Mouse (Mus musculus) midbrain, embryonic 14.5 days (tissue): Measurements from ENCODE around the gene Sh3bp4. TPM values are rescaled to one million over a fixed set of nuclear protein-coding genes. Genes with fewer than 3 reads are reported as not detected.
A peak's percentile ranks its signal among the peaks of the same experiment; 100 is the strongest.

Experiments
- ATAC-seq: fragments of 200-750 bp; cut with Nextera tagmentation; 2 replicates; pipeline ENCODE4 v1.8.0; 2017; ENCODE audit warnings: moderate number of reproducible peaks, moderate library complexity; ENCODE audit not compliant: low FRiP score, low TSS enrichment
- DNase-seq: peaks from one replicate; pipeline ENCODE4 v3.0.0-alpha.2; 2015
- H3K27ac ChIP-seq: fragments of 300-500 bp; sonication (generic); replicated peaks from 2 replicates; pipeline ENCODE4 v1.5.1; 2014; ENCODE audit warnings: mild to moderate bottlenecking, low read depth, low read length, moderate library complexity
- H3K27me3 ChIP-seq: fragments of 300-500 bp; sonication (generic); 2 replicates; pipeline ENCODE4 v1.6.1; 2014; ENCODE audit warnings: low read length, control low read depth, mixed read lengths; ENCODE audit not compliant: control insufficient read depth, insufficient read depth
- H3K36me3 ChIP-seq: fragments of 300-500 bp; sonication (generic); 2 replicates; pipeline ENCODE4 v1.6.1; 2014; ENCODE audit warnings: low read length, control low read depth; ENCODE audit not compliant: control insufficient read depth, insufficient read depth
- H3K4me1 ChIP-seq: fragments of 300-500 bp; sonication (generic); 2 replicates; pipeline ENCODE4 v1.6.1; 2014; ENCODE audit warnings: mild to moderate bottlenecking, antibody characterized with exemption, low read length, control low read depth; ENCODE audit not compliant: control insufficient read depth, insufficient read depth
- H3K4me2 ChIP-seq: fragments of 300-500 bp; sonication (generic); 2 replicates; pipeline ENCODE4 v1.6.1; 2014; ENCODE audit warnings: mild to moderate bottlenecking, low read length, moderate library complexity
- H3K4me3 ChIP-seq: fragments of 300-500 bp; sonication (generic); replicated peaks from 2 replicates; pipeline ENCODE4 v1.5.1; 2014; ENCODE audit warnings: low read depth, low read length
- H3K9ac ChIP-seq: fragments of 300-500 bp; sonication (generic); replicated peaks from 2 replicates; pipeline ENCODE4 v1.6.1; 2014; ENCODE audit warnings: mild to moderate bottlenecking, low read length, moderate library complexity
- H3K9me3 ChIP-seq: fragments of 300-500 bp; sonication (generic); 2 replicates; pipeline ENCODE4 v1.6.1; 2016; ENCODE audit warnings: low read length, control low read depth, mixed read lengths; ENCODE audit not compliant: control insufficient read depth
- WGBS: fragments of 180-500 bp; shearing (Covaris S2); extraction: QIAGEN DNeasy Blood & Tissue Kit; methylation state at CpG from one replicate; pipeline ENCODE4 v1.1.7; 2014; 5-methylcytosine and 5-hydroxymethylcytosine counted together
- polyA plus RNA-seq: library from polyadenylated mRNA; unstranded; fragments of >200 nt; fragmentation: Nextera tagmentation; extraction: Ambion mirVana; gene quantifications from 2 replicates; pipeline ENCODE4 v1.2.1, GENCODE M21; 2014

Gene Sh3bp4
- polyA plus RNA-seq, 1 experiment from 2014 or later: 10.6 TPM

DNA sequence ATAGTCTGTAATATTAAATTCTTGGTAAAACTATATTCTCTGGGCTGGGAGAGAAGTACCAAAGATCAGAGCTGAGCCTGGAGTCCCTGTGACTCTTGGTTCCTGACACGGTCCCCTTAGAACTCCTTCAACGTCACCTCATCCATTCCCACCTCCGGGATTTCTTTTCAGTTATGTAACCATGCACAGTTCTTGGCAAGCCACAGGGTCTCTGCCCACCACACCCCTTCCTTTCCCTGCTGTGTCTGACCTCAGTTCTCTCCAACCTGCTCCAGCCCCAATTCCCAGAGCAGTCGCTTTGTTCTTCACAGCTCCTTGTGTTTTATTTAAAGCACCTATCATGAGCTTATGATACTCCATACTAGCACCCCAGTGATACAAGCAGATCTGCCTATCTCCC is 7.2 kb upstream of the Sh3bp4 start:
- no peak for ATAC-seq
- H3K4me3 ChIP-seq: no peak overlapping the region
- no peaks in the 10 kb centered on the region for H3K36me3 ChIP-seq
- no peaks in the 10 kb centered on the region for H3K9me3 ChIP-seq
- DNase-seq: no peak
- 92% methylated on average over 4 of the region's 4 CpGs for WGBS
- H3K4me2 ChIP-seq: no peak overlapping the region
- H3K27me3 ChIP-seq: no peaks in the 10 kb centered on the region
- no peak overlapping the region for H3K9ac ChIP-seq
- H3K4me1 ChIP-seq: no peaks in the 10 kb centered on the region
- H3K27ac ChIP-seq: no peak overlapping the region

DNA sequence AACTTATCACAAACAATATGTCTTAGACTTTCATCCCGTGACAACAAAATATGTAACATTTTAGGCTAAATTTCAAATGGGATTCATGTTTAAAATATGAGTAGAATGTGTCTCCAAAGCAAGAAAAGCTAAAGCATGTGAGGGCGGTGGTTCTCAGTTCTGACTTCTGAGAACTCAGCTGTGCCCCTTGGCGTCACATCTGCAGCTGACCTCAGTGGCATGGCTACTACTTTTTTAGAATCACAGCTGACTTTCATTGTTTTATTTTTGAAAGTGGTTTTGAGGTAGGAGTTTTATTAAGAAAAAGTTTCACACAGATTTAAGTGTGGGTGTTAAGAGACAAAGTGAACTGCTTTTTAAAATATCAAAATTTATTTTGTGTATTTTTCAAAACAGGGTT is 6.4 kb upstream of the Sh3bp4 start:
- Histone ChIP-seq H3K9me3 (no peaks in the 10 kb centered on the region), H3K36me3 (no peaks in the 10 kb centered on the region), H3K27ac (no peak overlapping the region), H3K4me2 (no peak overlapping the region), H3K4me1 (0 out of 2 replicates have a peak, but pooled peaks cover under 1% of the 10 kb centered on the region), H3K27me3 (no peaks in the 10 kb centered on the region), H3K9ac (no peak overlapping the region), H3K4me3 (no peak overlapping the region)
- DNase-seq: no peak
- ATAC-seq: no peak
- 90% methylated on average over 3 of the region's 3 CpGs for WGBS

DNA sequence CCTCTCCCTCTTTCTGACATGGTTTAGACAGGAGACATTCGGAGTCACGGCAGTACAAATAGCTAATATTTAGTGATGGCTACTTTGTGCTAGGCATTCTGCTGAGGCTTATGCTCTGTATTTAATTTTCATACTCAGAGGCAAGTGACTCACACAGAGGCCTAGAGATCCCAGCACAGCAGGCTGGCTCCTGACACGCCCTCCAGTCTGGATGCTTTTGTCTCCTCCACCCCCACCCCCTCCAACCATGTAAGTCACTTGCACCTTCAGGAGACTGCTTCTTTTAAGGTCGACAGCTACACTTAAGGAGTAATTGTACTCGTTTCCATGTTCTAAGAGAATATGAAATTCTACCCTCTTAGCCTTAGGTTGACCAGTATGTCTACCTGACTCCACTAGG is 1.4 kb upstream of the Sh3bp4 start:
- peak overlapping the region; percentile 78 for H3K4me2 ChIP-seq
- no peak for ATAC-seq
- no peaks in the 10 kb centered on the region for H3K36me3 ChIP-seq
- no peak overlapping the region for H3K4me3 ChIP-seq
- peaks cover 27% of the 10 kb centered on the region for H3K4me1 ChIP-seq
- 62% methylated on average over 5 of the region's 5 CpGs for WGBS
- no peak overlapping the region for H3K9ac ChIP-seq
- DNase-seq: no peak
- H3K9me3 ChIP-seq: no peaks in the 10 kb centered on the region
- H3K27me3 ChIP-seq: no peaks in the 10 kb centered on the region
- no peak overlapping the region for H3K27ac ChIP-seq

DNA sequence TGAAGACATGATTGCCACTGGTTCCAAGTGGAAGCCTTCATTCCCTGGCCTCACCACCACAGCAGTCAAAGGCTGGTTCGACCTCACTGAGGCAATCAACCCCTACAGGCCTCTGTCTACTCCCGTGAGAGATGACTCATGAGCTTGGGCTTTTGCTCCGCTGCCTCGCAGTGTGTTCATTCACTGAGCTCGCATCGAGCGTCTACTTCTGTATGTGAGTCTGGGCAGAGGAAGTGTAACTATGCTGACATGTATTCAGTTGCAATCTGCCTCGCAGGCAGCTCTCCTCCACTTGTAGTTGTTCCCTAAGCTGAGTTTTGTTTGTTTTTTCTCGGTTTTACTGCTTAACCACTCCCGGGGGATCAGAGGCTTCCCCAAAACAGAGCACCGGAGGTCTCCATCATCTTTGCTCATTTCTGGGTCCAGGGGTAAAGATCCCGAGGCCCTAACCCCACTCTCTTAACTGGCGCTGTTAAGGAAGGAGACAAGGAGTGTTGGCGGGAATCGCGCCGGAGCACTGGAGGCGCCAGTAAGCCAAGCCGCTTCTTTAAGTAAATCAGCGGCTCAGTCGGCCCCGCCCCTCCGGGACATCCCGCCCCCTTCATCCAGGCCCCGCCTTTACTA is 624 bp upstream of the Sh3bp4 start:
- Histone ChIP-seq H3K27me3 (no peaks in the 10 kb centered on the region), H3K9ac (peak overlapping the region; percentile 74; the same call in 1 of the 2 replicates), H3K4me1 (peaks cover 27% of the 10 kb centered on the region), H3K9me3 (no peaks in the 10 kb centered on the region), H3K27ac (peak overlapping the region; percentile 73; the same call in 1 of the 2 replicates), H3K4me3 (peak overlapping the region; percentile 73), H3K4me2 (peak overlapping the region; percentile 78), H3K36me3 (no peaks in the 10 kb centered on the region)
- under 1% methylated on average over 25 of the region's 25 CpGs for WGBS
- DNase-seq (peak; percentile 62), ATAC-seq (no peak)

DNA sequence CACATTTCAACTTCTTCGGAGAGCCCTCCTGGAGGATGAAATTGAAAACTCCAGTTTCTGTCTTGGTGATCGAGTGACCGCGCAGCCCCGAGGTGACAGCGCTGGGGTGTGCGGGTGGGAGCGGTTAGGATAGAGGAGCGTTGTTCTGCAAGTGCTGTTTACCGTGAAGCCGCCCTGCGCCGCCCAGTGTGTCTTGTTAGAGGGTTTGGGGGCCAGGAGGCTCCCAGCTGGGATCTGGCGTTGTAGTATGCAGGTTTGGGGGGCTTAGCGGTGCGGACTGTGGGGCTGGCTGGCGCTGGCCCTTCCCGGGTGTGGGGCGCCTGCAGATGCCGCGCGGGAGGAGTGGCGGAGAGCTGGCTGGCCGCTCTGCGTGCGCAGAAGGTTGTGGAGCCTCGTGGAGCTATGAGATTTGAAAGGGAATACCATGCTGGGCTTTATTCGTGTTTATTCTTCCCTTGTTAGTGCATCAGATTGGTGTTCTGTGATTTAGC is 701 bp downstream of the Sh3bp4 start:
- Histone ChIP-seq H3K9me3 (no peaks in the 10 kb centered on the region), H3K9ac (peak overlapping the region; percentile 74), H3K4me2 (peak overlapping the region; percentile 78), H3K27me3 (no peaks in the 10 kb centered on the region), H3K4me3 (peak overlapping the region; percentile 73), H3K27ac (peak overlapping the region; percentile 73), H3K4me1 (peaks cover 27% of the 10 kb centered on the region), H3K36me3 (no peaks in the 10 kb centered on the region)
- ATAC-seq (peak; percentile 29; the same call in 1 of the 2 replicates), DNase-seq (peak; percentile 70)
- under 1% methylated on average over 28 of the region's 28 CpGs for WGBS

DNA sequence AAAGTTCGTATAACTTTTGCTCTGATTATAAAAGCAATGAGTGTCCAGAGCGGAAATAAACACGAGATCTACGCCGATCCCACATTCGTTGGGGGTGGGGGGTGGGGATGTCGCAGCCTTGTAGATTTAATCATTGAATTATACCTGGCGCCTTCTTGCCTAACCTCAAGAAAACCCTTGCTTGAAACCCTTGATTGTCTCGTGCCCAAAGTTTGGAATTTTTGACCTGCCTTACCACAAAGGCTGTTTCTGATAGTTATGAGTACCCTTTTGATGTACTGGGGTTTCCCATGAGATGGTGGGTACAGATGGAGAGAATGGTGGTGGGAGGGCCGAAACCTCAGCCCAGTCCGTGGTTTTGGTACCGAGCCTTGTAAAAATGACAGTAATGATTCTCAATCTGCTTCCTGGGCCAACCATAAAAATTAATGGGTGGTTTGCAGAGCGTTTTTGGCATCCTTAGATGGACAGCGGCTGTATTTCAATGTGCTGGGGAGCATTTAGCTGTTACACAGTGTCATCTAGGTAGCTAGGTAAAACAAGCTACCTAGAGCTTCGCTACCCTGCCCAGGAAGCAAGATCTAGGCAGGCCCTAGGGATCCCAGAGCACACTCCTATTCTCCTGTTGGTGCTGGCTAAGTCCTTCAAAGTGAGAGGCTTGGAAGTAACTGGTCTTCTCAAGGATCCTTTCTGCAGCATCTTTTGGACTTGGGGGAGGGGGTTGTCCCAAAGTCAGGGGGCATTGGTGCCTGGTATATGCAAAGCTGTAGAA is 1.3 kb downstream of the Sh3bp4 start:
- DNase-seq (peak; percentile 35), ATAC-seq (no peak)
- Histone ChIP-seq H3K27me3 (no peaks in the 10 kb centered on the region), H3K36me3 (no peaks in the 10 kb centered on the region), H3K9ac (peak overlapping the region; percentile 74), H3K27ac (peak overlapping the region; percentile 73), H3K4me1 (peaks cover 27% of the 10 kb centered on the region), H3K4me3 (peak overlapping the region; percentile 73), H3K4me2 (peak overlapping the region; percentile 78), H3K9me3 (no peaks in the 10 kb centered on the region)
- 5% methylated on average over 15 of the region's 15 CpGs for whole genome bisulfite sequencing

DNA sequence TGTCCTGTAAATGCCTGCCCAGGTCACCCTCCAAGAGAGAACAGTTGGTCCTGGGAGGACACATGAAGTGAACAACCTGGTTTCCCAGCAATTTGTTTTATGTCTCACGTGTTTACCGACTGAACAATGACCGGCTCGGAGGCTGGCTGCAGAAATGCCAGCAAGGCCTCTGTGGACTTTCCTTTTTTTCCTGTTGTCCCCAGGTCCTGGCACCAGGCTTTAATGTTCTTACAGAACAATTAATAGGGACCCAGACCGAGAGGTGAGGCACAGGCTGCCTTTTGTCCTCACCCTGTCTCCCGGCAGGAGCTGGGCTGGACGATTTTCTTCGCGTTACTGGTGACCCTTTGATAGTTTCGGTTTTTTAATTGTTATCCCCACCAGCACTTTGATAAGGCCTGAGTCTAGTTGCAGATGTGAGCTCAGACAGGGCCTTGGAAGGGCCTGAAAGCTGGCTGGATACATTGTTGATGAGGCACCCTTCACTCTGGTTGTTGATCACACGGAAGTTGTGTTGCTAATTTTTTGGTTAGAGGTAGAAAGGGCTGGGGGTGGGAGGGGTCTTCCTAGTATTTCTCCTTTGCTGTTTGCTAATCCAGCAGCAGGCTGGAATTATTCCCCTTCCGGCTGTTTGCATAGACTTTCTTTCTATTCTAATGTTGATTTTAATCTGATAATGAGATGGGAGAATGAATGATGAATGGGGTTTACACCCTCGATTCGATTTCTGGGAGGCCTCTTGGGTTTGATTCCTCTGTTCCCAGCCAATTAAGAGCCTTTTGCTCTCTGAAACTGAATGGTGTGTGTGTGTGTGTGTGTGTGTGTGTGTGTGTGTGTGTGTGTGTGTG is 2.2 kb downstream of the Sh3bp4 start:
- H3K9ac ChIP-seq: peak overlapping the region; percentile 74; the same call in 1 of the 2 replicates
- H3K36me3 ChIP-seq: no peaks in the 10 kb centered on the region
- H3K4me3 ChIP-seq: peak overlapping the region; percentile 73
- peak overlapping the region; percentile 78 for H3K4me2 ChIP-seq
- H3K9me3 ChIP-seq: no peaks in the 10 kb centered on the region
- H3K27me3 ChIP-seq: no peaks in the 10 kb centered on the region
- ATAC-seq (no peak), DNase-seq (peak; percentile 52)
- H3K27ac ChIP-seq: peak overlapping the region; percentile 52; the same call in 1 of the 2 replicates
- H3K4me1 ChIP-seq: peaks cover 27% of the 10 kb centered on the region
- 3% methylated on average over 14 of the region's 14 CpGs for WGBS

DNA sequence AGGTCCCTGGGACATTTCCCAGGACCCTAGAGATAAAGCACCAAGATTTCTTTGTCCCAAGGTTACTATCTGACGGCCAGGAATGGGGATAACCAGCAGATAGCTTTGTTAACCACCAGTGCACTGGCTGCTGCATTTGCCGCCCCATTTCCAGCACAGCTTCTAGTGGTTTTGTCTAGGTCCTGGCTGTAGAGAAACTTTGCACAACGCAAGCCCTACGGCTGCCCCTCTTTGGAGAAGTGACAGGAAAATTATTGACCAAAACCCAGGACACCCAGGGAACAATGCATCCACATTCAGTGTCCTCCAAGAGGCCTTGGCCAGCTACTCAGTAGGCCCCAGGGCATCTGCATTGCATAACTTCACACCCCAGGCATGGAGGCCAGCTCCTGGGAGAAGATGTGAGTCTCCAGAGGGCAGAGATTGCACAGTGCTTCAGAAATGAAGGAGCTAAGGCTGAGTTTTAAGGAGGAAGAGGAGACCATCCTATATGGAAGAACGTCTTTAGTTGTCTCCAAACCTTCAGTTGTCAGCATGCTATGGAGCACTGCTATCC is 3.2 kb downstream of the Sh3bp4 start:
- no peak overlapping the region for H3K27ac ChIP-seq
- 73% methylated on average over 5 of the region's 5 CpGs for WGBS
- DNase-seq (no peak), ATAC-seq (no peak)
- peak overlapping the region; percentile 78 for H3K4me2 ChIP-seq
- no peak overlapping the region for H3K9ac ChIP-seq
- H3K36me3 ChIP-seq: no peaks in the 10 kb centered on the region
- H3K4me1 ChIP-seq: peaks cover 27% of the 10 kb centered on the region
- no peaks in the 10 kb centered on the region for H3K27me3 ChIP-seq
- no peak overlapping the region for H3K4me3 ChIP-seq
- H3K9me3 ChIP-seq: no peaks in the 10 kb centered on the region
